Mouse (Mus musculus) layer of hippocampus, postnatal 25 days (tissue): ENCODE data around the gene Galc. TPM values are rescaled to one million over a fixed set of nuclear protein-coding genes. Genes with fewer than 3 reads are reported as not detected.
A peak's percentile ranks its signal among the peaks of the same experiment; 100 is the strongest.

ENCODE experiments used
- DNase-seq, 2 experiments: peaks; one replicate each; pipeline ENCODE4 v3.0.0; 2022; ENCODE audit warnings: mixed read lengths in 2 of 2, low spot score in 1 of 2; ENCODE audit errors: extremely low spot score in 1 of 2
- total RNA-seq, 2 experiments: library from RNA; stranded (reverse); gene quantifications; 2 replicates each; pipeline ENCODE4 v1.2.3; 2021

The Galc gene
- total RNA-seq, 2 experiments from 2014 or later: 20.5 to 23.9 TPM

GRCm38 (mm10) chr12:98189096-98189495 lies 70.2 kb downstream of the Galc start:
- no peak for DNase-seq

DNA sequence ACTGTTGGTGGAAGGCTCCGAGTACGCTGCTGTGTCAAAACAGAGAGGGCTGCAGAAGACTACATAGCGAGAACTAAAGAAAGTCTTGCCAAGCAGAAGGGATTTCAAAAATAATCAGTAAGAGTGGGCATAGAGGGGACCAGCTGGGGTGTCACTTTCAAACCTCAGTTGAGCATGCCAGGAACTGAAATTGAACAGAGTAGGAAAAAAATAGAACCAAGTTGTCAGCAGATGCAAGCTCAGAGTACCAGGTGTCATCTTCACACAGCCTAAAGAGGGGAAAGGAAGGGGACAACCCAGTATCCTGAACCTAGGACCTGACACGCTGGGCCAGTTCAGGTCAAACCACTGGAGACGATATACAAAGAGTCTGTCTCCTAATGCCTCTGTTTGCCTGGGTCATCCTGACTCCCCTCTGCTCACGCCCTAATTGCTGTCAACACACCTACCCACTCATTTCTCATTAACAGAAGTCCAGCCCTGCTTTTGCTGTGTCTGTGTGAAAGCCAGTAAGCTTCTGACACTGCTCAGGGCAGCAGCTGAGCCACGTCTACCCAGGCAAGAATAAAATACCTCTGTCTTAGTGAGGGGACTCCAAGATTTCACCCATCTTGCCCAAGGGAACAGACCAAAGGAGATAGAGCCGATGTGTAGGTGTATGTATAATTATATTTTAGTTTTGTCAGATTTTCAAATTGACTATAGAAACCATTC lies 71.9 kb downstream of the Galc start:
- DNase-seq: no peak

DNA sequence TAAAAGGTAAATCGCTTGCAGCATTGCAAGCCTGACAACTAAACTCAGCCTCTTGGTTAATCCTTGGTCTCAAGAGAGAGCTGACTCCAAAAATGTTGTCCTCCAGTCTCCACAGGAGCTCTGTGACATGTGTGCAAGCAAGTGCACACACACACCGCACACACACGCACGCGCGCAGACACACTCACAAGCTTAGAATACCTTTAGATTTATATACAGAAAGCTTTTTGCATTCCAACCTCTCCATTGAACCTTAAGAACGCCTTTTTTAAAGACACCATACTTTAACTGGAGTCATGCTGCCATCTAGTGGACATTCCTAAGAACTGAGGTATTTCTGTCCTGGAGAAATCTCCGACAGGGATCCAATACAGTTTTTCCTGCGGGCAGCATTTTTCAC lies 77.5 kb downstream of the Galc start:
- DNase-seq: peak; percentile 29 to 51

DNA sequence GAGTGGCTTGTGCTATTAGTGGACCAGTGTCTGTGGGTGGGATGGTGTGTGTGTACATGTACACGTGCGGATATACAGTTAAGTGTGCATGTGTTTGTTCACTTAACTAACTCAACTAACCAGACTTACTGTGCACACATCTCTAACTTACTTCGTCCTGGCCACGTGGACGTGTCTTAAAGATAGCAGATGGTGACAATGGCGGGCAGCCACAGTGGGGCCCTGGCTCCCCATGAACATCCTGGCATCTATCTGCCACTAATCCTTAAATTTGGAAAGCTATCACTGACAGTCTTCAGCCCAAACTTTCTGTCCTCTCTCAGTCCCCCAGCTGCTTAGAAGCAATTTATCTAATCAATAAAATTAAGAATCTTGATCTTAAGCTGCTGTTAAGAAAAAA lies 78.5 kb downstream of the Galc start:
- DNase-seq: no peak

GRCm38 (mm10) chr12:98180235-98180800 lies 78.9 kb downstream of the Galc start:
- no peak for DNase-seq

- DNase-seq: no peak
These were observed 79.8 kb downstream of the Galc start for GRCm38 (mm10) chr12:98179496-98179895.

DNA sequence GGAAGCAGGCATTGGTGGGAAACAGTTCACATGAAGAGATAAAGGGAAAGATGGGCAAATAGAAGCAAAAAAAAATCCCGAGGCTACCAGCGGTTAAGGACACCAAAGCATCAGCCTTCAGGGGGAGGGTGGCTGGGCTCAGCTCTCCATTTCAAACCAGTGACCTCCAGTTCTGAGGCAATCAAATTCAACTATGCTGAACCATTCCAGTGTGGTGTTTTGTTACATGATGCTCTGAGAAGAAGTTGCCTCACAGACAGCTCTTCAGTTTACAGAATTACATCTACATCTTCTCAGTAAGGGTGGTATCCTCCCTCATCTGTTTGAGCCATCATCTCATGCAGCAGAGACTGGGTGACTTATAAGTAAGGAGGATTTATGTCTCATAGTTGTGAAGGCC lies 82.6 kb downstream of the Galc start:
- DNase-seq: no peak

GRCm38 (mm10) chr12:98161901-98162300 lies 97.4 kb downstream of the Galc start:
- DNase-seq: no peak

DNA sequence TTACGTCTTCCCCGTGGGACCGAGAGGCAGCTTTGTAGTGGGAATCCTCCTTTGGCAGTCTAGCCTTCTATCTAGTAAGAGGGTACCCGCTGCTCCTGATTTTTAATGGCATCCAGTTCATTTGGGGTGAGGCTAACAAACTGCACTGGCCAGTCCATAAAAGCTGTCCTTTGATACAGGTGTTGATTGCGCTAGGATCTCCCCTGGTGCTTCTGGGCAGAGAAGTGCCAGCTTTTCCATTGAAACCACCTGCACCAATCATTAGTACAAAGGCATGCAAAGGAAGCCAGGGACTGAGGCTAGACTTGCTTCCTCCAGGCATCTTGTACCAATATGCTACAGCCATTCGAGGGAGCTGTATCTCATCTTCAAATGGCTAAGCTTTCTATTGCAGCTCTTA lies 98.4 kb downstream of the Galc start:
- no peak for DNase-seq

Other genes with a start within 250 kb of the Galc start
- gene Gpr65, start 9.2 kb upstream of the Galc start, total RNA-seq: not detected